Mouse (Mus musculus) MEL (cell line): ENCODE measurements around the gene Gipc1. TPM values are rescaled to one million over a fixed set of nuclear protein-coding genes. Genes with fewer than 3 reads are reported as not detected.
A peak's percentile ranks its signal among the peaks of the same experiment; 100 is the strongest.

Experiments used
- DNase-seq: peaks from one replicate; pipeline ENCODE4 v3.0.0; 2011; ENCODE audit warnings: low read depth, low spot score
- H3K27ac ChIP-seq: 2 replicates; pipeline ENCODE4 v1.5.1; 2012; ENCODE audit warnings: low read depth, mild to moderate bottlenecking, control low read depth, low read length, moderate library complexity; ENCODE audit not compliant: control insufficient read depth
- H3K27me3 ChIP-seq, 2 experiments: fragments of 150-350 bp in 1 of 2; sonication (generic) in 1 of 2; 2 replicates each; pipeline ENCODE4 v1.6.1; 2012; ENCODE audit warnings: low read length in 2 of 2, mild to moderate bottlenecking in 2 of 2, improper control_type of control experiment in 1 of 2, moderate library complexity in 1 of 2; ENCODE audit not compliant: insufficient read depth in 2 of 2, control insufficient read depth in 1 of 2
- H3K36me3 ChIP-seq, 2 experiments: 2 replicates each; pipeline ENCODE4 v1.6.1; 2012 to 2014; ENCODE audit warnings: low read length in 2 of 2, improper control_type of control experiment in 1 of 2, inconsistent platforms in 1 of 2, mild to moderate bottlenecking in 1 of 2; ENCODE audit not compliant: insufficient read depth in 2 of 2, control insufficient read depth in 1 of 2
- H3K4me1 ChIP-seq, 2 experiments: fragments of 150-350 bp in 1 of 2; sonication (generic) in 1 of 2; 2 replicates each; pipeline ENCODE4 v1.6.1; 2012; ENCODE audit warnings: low read length in 2 of 2, improper control_type of control experiment in 1 of 2, mild to moderate bottlenecking in 1 of 2; ENCODE audit not compliant: insufficient read depth in 2 of 2, control insufficient read depth in 1 of 2
- H3K4me3 ChIP-seq, 2 experiments: fragments of 150-350 bp in 1 of 2; sonication (generic) in 1 of 2; 2 replicates each; pipeline ENCODE4 v1.5.1; 2012; ENCODE audit warnings: low read depth in 2 of 2, low read length in 2 of 2, mild to moderate bottlenecking in 2 of 2, moderate library complexity in 2 of 2, control low read depth in 1 of 2, improper control_type of control experiment in 1 of 2; ENCODE audit not compliant: control insufficient read depth in 1 of 2, insufficient read depth in 1 of 2
- H3K79me2 ChIP-seq: 2 replicates; pipeline ENCODE4 v1.6.1; 2012; ENCODE audit warnings: mild to moderate bottlenecking, low read length, moderate library complexity; ENCODE audit not compliant: control insufficient read depth, poor library complexity, insufficient read depth
- H3K9ac ChIP-seq: 2 replicates; pipeline ENCODE4 v1.6.1; 2012; ENCODE audit warnings: low read depth, mild to moderate bottlenecking, control low read depth, low read length, moderate library complexity; ENCODE audit not compliant: control insufficient read depth, poor library complexity, severe bottlenecking
- H3K9me3 ChIP-seq: fragments of 150-350 bp; sonication (generic); replicated peaks from 2 replicates; pipeline ENCODE4 v1.6.1; 2012; ENCODE audit warnings: mild to moderate bottlenecking, low read length, improper control_type of control experiment, moderate library complexity; ENCODE audit not compliant: insufficient read depth
- BHLHE40 ChIP-seq: IDR thresholded peaks from 2 replicates; pipeline ENCODE4 v1.6.1; 2012; ENCODE audit warnings: low read depth, mild to moderate bottlenecking, inconsistent platforms, low read length, improper control_type of control experiment, borderline replicate concordance
- CTCF ChIP-seq, 3 experiments: IDR thresholded peaks in 2 of 3; conservative IDR thresholded peaks in 1 of 3; 2 replicates each; pipeline ENCODE4 v1.5.1; 2011 to 2012; ENCODE audit warnings: low read length in 3 of 3, low read depth in 2 of 3, mild to moderate bottlenecking in 2 of 3, improper control_type of control experiment in 1 of 3, inconsistent platforms in 1 of 3, mixed read lengths in 1 of 3, moderate library complexity in 1 of 3; ENCODE audit not compliant: control insufficient read depth in 1 of 3, insufficient read depth in 1 of 3, poor library complexity in 1 of 3, severe bottlenecking in 1 of 3
- EP300 ChIP-seq, 2 experiments: IDR thresholded peaks; 2 replicates each; pipeline ENCODE4 v1.6.1; 2011; ENCODE audit warnings: improper control_type of control experiment in 2 of 2, low read length in 2 of 2, low read depth in 1 of 2, mild to moderate bottlenecking in 1 of 2
- GATA1 ChIP-seq: IDR thresholded peaks from 2 replicates; pipeline ENCODE4 v1.6.1; 2011; ENCODE audit warnings: low read depth, low read length, improper control_type of control experiment
- HCFC1 ChIP-seq: IDR thresholded peaks from 2 replicates; pipeline ENCODE4 v1.6.1; 2012; ENCODE audit warnings: low read depth, mild to moderate bottlenecking, inconsistent platforms, low read length, improper control_type of control experiment, moderate library complexity
- JUND ChIP-seq: IDR thresholded peaks from 2 replicates; pipeline ENCODE4 v1.6.1; 2011; ENCODE audit warnings: low read depth, mild to moderate bottlenecking, improper control_type of control experiment, low read length
- MAFK ChIP-seq: IDR thresholded peaks from 2 replicates; pipeline ENCODE4 v1.6.1; 2011; ENCODE audit warnings: low read depth, mild to moderate bottlenecking, low read length, improper control_type of control experiment, borderline replicate concordance
- MAX ChIP-seq: IDR thresholded peaks from 2 replicates; pipeline ENCODE4 v1.6.1; 2011; ENCODE audit warnings: low read length, improper control_type of control experiment
- MEF2A ChIP-seq: IDR thresholded peaks from 2 replicates; pipeline ENCODE4 v1.6.1; 2014; ENCODE audit warnings: low read depth, mild to moderate bottlenecking, inconsistent platforms, low read length, improper control_type of control experiment; ENCODE audit not compliant: poor library complexity, insufficient replicate concordance, severe bottlenecking; ENCODE audit errors: extremely low read depth
- MXI1 ChIP-seq: IDR thresholded peaks from 2 replicates; pipeline ENCODE4 v1.6.1; 2011; ENCODE audit warnings: mild to moderate bottlenecking, low read depth, low read length, improper control_type of control experiment
- MYC ChIP-seq: IDR thresholded peaks from 2 replicates; pipeline ENCODE4 v1.6.1; 2011; ENCODE audit warnings: low read depth, mild to moderate bottlenecking, low read length, improper control_type of control experiment, moderate library complexity
- NELFE ChIP-seq: IDR thresholded peaks from 2 replicates; pipeline ENCODE4 v1.6.1; 2011; ENCODE audit warnings: low read depth, low read length, improper control_type of control experiment
- POLR2A ChIP-seq, 2 experiments: IDR thresholded peaks; 2 replicates each; pipeline ENCODE4 v1.6.1; 2011 to 2012; ENCODE audit warnings: low read length in 2 of 2, mild to moderate bottlenecking in 2 of 2, control low read depth in 1 of 2, improper control_type of control experiment in 1 of 2, low read depth in 1 of 2, moderate library complexity in 1 of 2; ENCODE audit not compliant: control insufficient read depth in 1 of 2, insufficient read depth in 1 of 2, poor library complexity in 1 of 2
- POLR2AphosphoS2 ChIP-seq: IDR thresholded peaks from 2 replicates; pipeline ENCODE4 v1.6.1; 2011; ENCODE audit warnings: low read length, improper control_type of control experiment
- RAD21 ChIP-seq: IDR thresholded peaks from 2 replicates; pipeline ENCODE4 v1.6.1; 2011; ENCODE audit warnings: mild to moderate bottlenecking, low read depth, low read length, improper control_type of control experiment
- SIN3A ChIP-seq: IDR thresholded peaks from 2 replicates; pipeline ENCODE4 v1.6.1; 2012; ENCODE audit warnings: low read length, improper control_type of control experiment, inconsistent platforms
- SMC3 ChIP-seq: IDR thresholded peaks from 2 replicates; pipeline ENCODE4 v1.6.1; 2011; ENCODE audit warnings: low read depth, low read length, improper control_type of control experiment
- TAL1 ChIP-seq: IDR thresholded peaks from 2 replicates; pipeline ENCODE4 v1.6.1; 2012; ENCODE audit warnings: mild to moderate bottlenecking, inconsistent platforms, low read length, moderate library complexity, mixed read lengths
- TCF12 ChIP-seq: IDR thresholded peaks from 2 replicates; pipeline ENCODE4 v1.6.1; 2014; ENCODE audit warnings: low read depth, mild to moderate bottlenecking, inconsistent platforms, low read length, improper control_type of control experiment, moderate library complexity
- ZC3H11A ChIP-seq: IDR thresholded peaks from 2 replicates; pipeline ENCODE4 v1.6.1; 2012; ENCODE audit warnings: low read depth, mild to moderate bottlenecking, inconsistent platforms, low read length, improper control_type of control experiment
- ZKSCAN1 ChIP-seq: IDR thresholded peaks from 2 replicates; pipeline ENCODE4 v1.6.1; 2012; ENCODE audit warnings: low read depth, mild to moderate bottlenecking, inconsistent platforms, low read length, improper control_type of control experiment, moderate library complexity
- ZMIZ1 ChIP-seq: IDR thresholded peaks from 2 replicates; pipeline ENCODE4 v1.6.1; 2012; ENCODE audit warnings: low read depth, mild to moderate bottlenecking, inconsistent platforms, low read length, improper control_type of control experiment, moderate library complexity
- ZNF384 ChIP-seq: IDR thresholded peaks from 2 replicates; pipeline ENCODE4 v1.6.1; 2012; ENCODE audit warnings: low read depth, mild to moderate bottlenecking, inconsistent platforms, low read length, improper control_type of control experiment
- polyA plus RNA-seq, 2 experiments: library from polyadenylated mRNA; stranded (reverse) in 1 of 2; unstranded in 1 of 2; fragments of >175 nt in 1 of 2; fragments of >200 nt in 1 of 2; gene quantifications; 2 replicates each; pipeline versions ENCODE4 v1.2.1 to v1.2.4; 2012; ENCODE audit warnings: low replicate concordance in 2 of 2, low read depth in 1 of 2; ENCODE audit not compliant: insufficient read length in 2 of 2, insufficient read depth in 1 of 2, missing spikeins in 1 of 2
- total RNA-seq: library from RNA; depleted of rRNA; stranded (reverse); fragments of 300-350 nt; gene quantifications from 2 replicates; pipeline ENCODE4 v1.2.3, GENCODE M21; 2012

The Gipc1 gene
- total and polyA plus RNA-seq, 3 experiments: 38.6 to 70.7 TPM; not detected in 1

DNA sequence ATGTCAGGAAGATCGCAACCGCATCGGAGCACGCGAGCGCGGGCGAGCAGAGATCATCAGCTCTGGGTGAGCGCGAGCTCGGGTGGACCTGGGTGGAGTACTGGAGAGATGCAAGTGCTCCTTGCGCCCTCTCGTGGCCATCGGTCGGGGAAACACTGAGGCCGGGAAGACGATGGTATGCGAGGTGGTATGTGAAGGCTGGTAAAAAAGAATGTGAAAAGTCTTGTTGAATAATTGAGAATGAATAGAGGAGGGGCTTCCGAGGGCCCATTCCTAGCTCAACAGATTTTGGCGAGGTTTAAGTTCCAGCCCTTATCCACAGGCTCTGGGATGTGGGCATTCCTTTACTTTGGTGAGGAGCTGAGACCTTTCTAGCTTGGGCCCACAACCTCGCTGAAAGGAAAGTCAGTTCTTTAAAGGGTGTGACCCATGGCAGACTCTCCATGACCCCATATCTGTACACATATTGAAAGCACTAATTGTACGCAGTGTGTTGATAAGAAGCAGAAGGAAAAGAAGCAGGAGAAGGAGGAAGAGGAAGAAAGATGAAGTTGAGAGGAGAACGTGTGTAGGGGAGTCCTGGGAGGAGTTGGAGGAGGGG is 30.0 kb upstream of the Gipc1 start:
- 0 out of 2 replicates have a peak, but pooled peaks have one; percentile 21 for TF ChIP-seq BHLHE40
- TF ChIP-seq HCFC1: peak; percentile 55
- peak; percentile 67 for TF ChIP-seq SIN3A
- TF ChIP-seq NELFE: 0 out of 2 replicates have a peak, but pooled peaks have one; percentile 31
- peak; percentile 76; the same call in 1 of the 2 replicates for TF ChIP-seq TCF12
- TF ChIP-seq RAD21: peak; percentile 47
- peak in 1 of 2 experiments; percentile 24; a peak in 1 of 4 replicates for TF ChIP-seq POLR2A (IDR thresholded peaks at IDR 0.05; ENCODE audit: control insufficient read depth in 1 of 2, insufficient read depth in 1 of 2, low read depth in 1 of 2, low read length in 2 of 2, poor library complexity in 1 of 2)
- TF ChIP-seq MYC: 0 out of 2 replicates have a peak, but pooled peaks have one; percentile 9
- no peak for TF ChIP-seq MEF2A
- TF ChIP-seq JUND: no peak
- TF ChIP-seq ZNF384: 0 out of 2 replicates have a peak, but pooled peaks have one; percentile 9
- TF ChIP-seq ZKSCAN1: no peak
- TF ChIP-seq TAL1: peak; percentile 57
- no peak for TF ChIP-seq POLR2AphosphoS2
- peak; percentile 78 for TF ChIP-seq GATA1
- TF ChIP-seq EP300 (IDR thresholded peaks at IDR 0.05; ENCODE audit: low read depth in 1 of 2, low read length in 2 of 2): peak; percentile 67 to 75
- peak; percentile 19; the same call in 1 of the 2 replicates for TF ChIP-seq ZMIZ1
- TF ChIP-seq SMC3: peak; percentile 56
- TF ChIP-seq MAFK: no peak
- TF ChIP-seq MXI1: peak; percentile 52; the same call in 1 of the 2 replicates
- TF ChIP-seq CTCF (IDR thresholded peaks at IDR 0.05 in 2 of 3, conservative IDR thresholded peaks at IDR 0.05 in 1 of 3; ENCODE audit: control insufficient read depth in 1 of 3, insufficient read depth in 1 of 3, low read depth in 2 of 3, low read length in 3 of 3, poor library complexity in 1 of 3, severe bottlenecking in 1 of 3): peak; percentile 65 to 75 (median 68)
- peak; percentile 50; the same call in 1 of the 2 replicates for TF ChIP-seq MAX
- peak; percentile 39; the same call in 1 of the 2 replicates for TF ChIP-seq ZC3H11A
- Histone ChIP-seq H3K79me2 (no peaks in the 10 kb centered on the region; the same call in 1 of the 2 replicates), H3K4me3 (peak overlapping the region; percentile 53 to 76), H3K9ac (peak overlapping the region; percentile 56), H3K27me3 (no peaks in the 10 kb centered on the region), H3K27ac (peak overlapping the region; percentile 80), H3K9me3 (no peaks in the 10 kb centered on the region), H3K36me3 (peaks cover 0 to 13% of the 10 kb centered on the region in 2 experiments; a peak in 2 of 4 replicates), H3K4me1 (peaks cover 5 to 23% of the 10 kb centered on the region in 2 experiments)
- DNase-seq: peak; percentile 88
